Mouse (Mus musculus): ENCODE data around the gene BC049352. TPM values are rescaled to one million over a fixed set of nuclear protein-coding genes. Genes with fewer than 3 reads are reported as not detected.

The BC049352 gene
- total RNA-seq, 1 experiment = not detected

- Histone ChIP-seq H3K4me1 (ENCODE audit: control insufficient read depth in 2 of 2, insufficient read depth in 2 of 2, low read length in 2 of 2, poor library complexity in 1 of 2) (no peaks in the 10 kb centered on the region), H3K9ac (ENCODE audit: insufficient read depth, low read depth, low read length, poor library complexity, severe bottlenecking) (no peak overlapping the region), H3K27ac (ENCODE audit: insufficient read depth, low read depth, low read length, poor library complexity, severe bottlenecking) (no peak overlapping the region), H3K36me3 (ENCODE audit: control insufficient read depth, insufficient read depth, low read length, poor library complexity, severe bottlenecking) (no peaks in the 10 kb centered on the region), H3K4me3 (ENCODE audit: insufficient read depth in 1 of 2, low read depth in 1 of 2, low read length in 2 of 2, poor library complexity in 1 of 2, severe bottlenecking in 1 of 2) (no peak overlapping the region), H3K9me3 (ENCODE audit: control insufficient read depth, insufficient read depth, low read depth, low read length) (no peaks in the 10 kb centered on the region)
- in situ Hi-C loops (cut with MboI; ENCODE audit: low sequenced_read_pairs in 2 of 2, unreplicated experiment in 2 of 2) = no loop called here
- no peak for TF ChIP-seq HCFC1 (IDR thresholded peaks at IDR 0.05; ENCODE audit: borderline replicate concordance, insufficient read depth, low read length)
- no peak for TF ChIP-seq MAFK (IDR thresholded peaks at IDR 0.05; ENCODE audit: insufficient read depth, low read depth, low read length)
- TF ChIP-seq ZNF384 (IDR thresholded peaks at IDR 0.05; ENCODE audit: low read depth, low read length) = no peak
- no peak for TF ChIP-seq CHD2 (IDR thresholded peaks at IDR 0.05; ENCODE audit: low read depth, low read length)
- no peak for TF ChIP-seq ZC3H11A (IDR thresholded peaks at IDR 0.05; ENCODE audit: borderline replicate concordance, low read depth, low read length)
- DNase-seq (ENCODE audit: low read depth, low spot score) = no peak
Measured at GRCm38 (mm10) chr9:45274218-45274617, 92.4 kb downstream of the BC049352 start.

- Histone ChIP-seq H3K9me3 (ENCODE audit: control insufficient read depth, insufficient read depth, low read depth, low read length) (no peaks in the 10 kb centered on the region), H3K4me3 (ENCODE audit: insufficient read depth in 1 of 2, low read depth in 1 of 2, low read length in 2 of 2, poor library complexity in 1 of 2, severe bottlenecking in 1 of 2) (no peak overlapping the region), H3K4me1 (ENCODE audit: control insufficient read depth in 2 of 2, insufficient read depth in 2 of 2, low read length in 2 of 2, poor library complexity in 1 of 2) (no peaks in the 10 kb centered on the region), H3K27ac (ENCODE audit: insufficient read depth, low read depth, low read length, poor library complexity, severe bottlenecking) (no peak overlapping the region), H3K9ac (ENCODE audit: insufficient read depth, low read depth, low read length, poor library complexity, severe bottlenecking) (no peak overlapping the region), H3K36me3 (ENCODE audit: control insufficient read depth, insufficient read depth, low read length, poor library complexity, severe bottlenecking) (no peaks in the 10 kb centered on the region)
- DNase-seq (ENCODE audit: low read depth, low spot score) = no peak
- TF ChIP-seq CHD2 (IDR thresholded peaks at IDR 0.05; ENCODE audit: low read depth, low read length) (no peak), ZC3H11A (IDR thresholded peaks at IDR 0.05; ENCODE audit: borderline replicate concordance, low read depth, low read length) (no peak), HCFC1 (IDR thresholded peaks at IDR 0.05; ENCODE audit: borderline replicate concordance, insufficient read depth, low read length) (no peak), MAFK (IDR thresholded peaks at IDR 0.05; ENCODE audit: insufficient read depth, low read depth, low read length) (no peak), ZNF384 (IDR thresholded peaks at IDR 0.05; ENCODE audit: low read depth, low read length) (no peak)
- in situ Hi-C loops (cut with MboI; ENCODE audit: low sequenced_read_pairs in 2 of 2, unreplicated experiment in 2 of 2) = no loop called here
Measured at GRCm38 (mm10) chr9:45274635-45275034, 92.8 kb downstream of the BC049352 start.

DNA sequence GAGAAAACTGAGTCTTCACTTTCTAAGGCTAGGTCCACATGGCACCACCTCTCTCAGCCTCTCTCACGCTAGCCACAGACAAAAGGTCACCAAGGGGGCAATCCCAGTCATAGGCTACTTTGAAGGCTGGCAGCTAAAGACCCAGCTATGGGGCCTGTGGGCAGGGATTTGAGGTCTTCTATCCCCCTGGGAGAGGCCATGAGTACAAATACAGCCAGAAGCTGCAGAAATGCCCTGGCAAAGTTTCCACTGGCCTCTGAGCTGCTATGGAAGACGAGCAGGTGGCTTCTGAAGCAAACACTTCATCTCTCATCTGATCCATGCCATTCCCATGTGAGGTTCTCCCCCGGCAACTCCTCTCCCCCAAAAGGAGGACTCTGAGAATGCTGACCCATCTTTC lies 98.3 kb downstream of the BC049352 start:
- no peak for DNase-seq (ENCODE audit: low read depth, low spot score)
- TF ChIP-seq ZC3H11A (IDR thresholded peaks at IDR 0.05; ENCODE audit: borderline replicate concordance, low read depth, low read length) = no peak
- no peak for TF ChIP-seq MAFK (IDR thresholded peaks at IDR 0.05; ENCODE audit: insufficient read depth, low read depth, low read length)
- no peak for TF ChIP-seq HCFC1 (IDR thresholded peaks at IDR 0.05; ENCODE audit: borderline replicate concordance, insufficient read depth, low read length)
- no peak for TF ChIP-seq CHD2 (IDR thresholded peaks at IDR 0.05; ENCODE audit: low read depth, low read length)
- no peak for TF ChIP-seq ZNF384 (IDR thresholded peaks at IDR 0.05; ENCODE audit: low read depth, low read length)
- H3K4me1 ChIP-seq (ENCODE audit: control insufficient read depth in 2 of 2, insufficient read depth in 2 of 2, low read length in 2 of 2, poor library complexity in 1 of 2) = no peaks in the 10 kb centered on the region
- in situ Hi-C loops (cut with MboI; ENCODE audit: low sequenced_read_pairs in 2 of 2, unreplicated experiment in 2 of 2) = no loop called here
- no peak overlapping the region for H3K9ac ChIP-seq (ENCODE audit: insufficient read depth, low read depth, low read length, poor library complexity, severe bottlenecking)
- H3K36me3 ChIP-seq (ENCODE audit: control insufficient read depth, insufficient read depth, low read length, poor library complexity, severe bottlenecking) = no peaks in the 10 kb centered on the region
- no peak overlapping the region for H3K27ac ChIP-seq (ENCODE audit: insufficient read depth, low read depth, low read length, poor library complexity, severe bottlenecking)
- no peaks in the 10 kb centered on the region for H3K9me3 ChIP-seq (ENCODE audit: control insufficient read depth, insufficient read depth, low read depth, low read length)
- H3K4me3 ChIP-seq (ENCODE audit: insufficient read depth in 1 of 2, low read depth in 1 of 2, low read length in 2 of 2, poor library complexity in 1 of 2, severe bottlenecking in 1 of 2) = no peak overlapping the region

DNA sequence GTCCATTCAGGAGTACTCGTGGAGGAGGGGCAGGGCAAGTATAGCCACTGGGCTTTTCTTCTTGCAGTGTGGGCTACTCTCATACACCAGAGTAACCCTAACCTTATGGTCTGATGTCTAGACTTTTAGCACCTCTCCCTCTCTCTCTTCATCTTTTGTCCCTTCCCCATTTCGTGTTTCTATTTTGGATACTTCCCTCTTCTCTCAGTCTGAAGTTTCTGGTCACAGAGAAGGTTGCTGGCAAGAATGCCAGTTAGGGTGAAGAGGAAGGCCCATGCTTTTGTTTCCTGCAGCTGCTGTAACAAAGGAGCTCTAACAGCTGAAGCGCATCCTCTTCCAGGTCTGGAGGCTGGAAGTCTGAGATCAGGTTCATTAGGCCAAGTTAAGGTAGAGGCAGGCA lies 99.1 kb downstream of the BC049352 start:
- H3K9me3 ChIP-seq (ENCODE audit: control insufficient read depth, insufficient read depth, low read depth, low read length) = no peaks in the 10 kb centered on the region
- H3K4me1 ChIP-seq (ENCODE audit: control insufficient read depth in 2 of 2, insufficient read depth in 2 of 2, low read length in 2 of 2, poor library complexity in 1 of 2) = no peaks in the 10 kb centered on the region
- no peaks in the 10 kb centered on the region for H3K36me3 ChIP-seq (ENCODE audit: control insufficient read depth, insufficient read depth, low read length, poor library complexity, severe bottlenecking)
- H3K9ac ChIP-seq (ENCODE audit: insufficient read depth, low read depth, low read length, poor library complexity, severe bottlenecking) = no peak overlapping the region
- DNase-seq (ENCODE audit: low read depth, low spot score) = no peak
- H3K27ac ChIP-seq (ENCODE audit: insufficient read depth, low read depth, low read length, poor library complexity, severe bottlenecking) = no peak overlapping the region
- TF ChIP-seq HCFC1 (IDR thresholded peaks at IDR 0.05; ENCODE audit: borderline replicate concordance, insufficient read depth, low read length) (no peak), ZC3H11A (IDR thresholded peaks at IDR 0.05; ENCODE audit: borderline replicate concordance, low read depth, low read length) (no peak), CHD2 (IDR thresholded peaks at IDR 0.05; ENCODE audit: low read depth, low read length) (no peak), MAFK (IDR thresholded peaks at IDR 0.05; ENCODE audit: insufficient read depth, low read depth, low read length) (no peak), ZNF384 (IDR thresholded peaks at IDR 0.05; ENCODE audit: low read depth, low read length) (no peak)
- in situ Hi-C loops (cut with MboI; ENCODE audit: low sequenced_read_pairs in 2 of 2, unreplicated experiment in 2 of 2) = no loop called here
- H3K4me3 ChIP-seq (ENCODE audit: insufficient read depth in 1 of 2, low read depth in 1 of 2, low read length in 2 of 2, poor library complexity in 1 of 2, severe bottlenecking in 1 of 2) = no peak overlapping the region

DNA sequence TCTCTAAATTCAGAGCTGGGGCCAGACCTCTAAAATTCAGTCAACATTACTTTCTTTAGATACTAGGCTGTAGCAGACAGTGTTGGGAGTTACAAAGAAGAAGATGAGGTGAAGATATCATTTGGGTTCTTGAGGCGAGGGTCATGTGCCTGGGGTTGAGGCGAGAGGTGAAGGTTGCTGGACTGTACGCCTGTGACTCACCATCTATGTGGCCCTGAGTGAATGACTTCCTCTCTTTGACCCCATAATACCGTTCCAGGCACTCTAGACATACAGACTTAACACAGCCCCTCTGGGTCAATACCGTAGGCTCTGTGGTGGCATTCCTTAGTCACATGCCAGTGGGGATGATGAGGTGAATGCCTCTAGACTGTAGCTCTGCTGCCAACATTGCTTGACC lies 100.7 kb downstream of the BC049352 start:
- no peak for DNase-seq (ENCODE audit: low read depth, low spot score)
- in situ Hi-C loops (cut with MboI; ENCODE audit: low sequenced_read_pairs in 2 of 2, unreplicated experiment in 2 of 2) = no loop called here
- Histone ChIP-seq H3K27ac (ENCODE audit: insufficient read depth, low read depth, low read length, poor library complexity, severe bottlenecking) (no peak overlapping the region), H3K36me3 (ENCODE audit: control insufficient read depth, insufficient read depth, low read length, poor library complexity, severe bottlenecking) (no peaks in the 10 kb centered on the region), H3K9ac (ENCODE audit: insufficient read depth, low read depth, low read length, poor library complexity, severe bottlenecking) (no peak overlapping the region), H3K9me3 (ENCODE audit: control insufficient read depth, insufficient read depth, low read depth, low read length) (no peaks in the 10 kb centered on the region), H3K4me1 (ENCODE audit: control insufficient read depth in 2 of 2, insufficient read depth in 2 of 2, low read length in 2 of 2, poor library complexity in 1 of 2) (no peaks in the 10 kb centered on the region), H3K4me3 (ENCODE audit: insufficient read depth in 1 of 2, low read depth in 1 of 2, low read length in 2 of 2, poor library complexity in 1 of 2, severe bottlenecking in 1 of 2) (no peak overlapping the region)
- no peak for TF ChIP-seq ZNF384 (IDR thresholded peaks at IDR 0.05; ENCODE audit: low read depth, low read length)
- no peak for TF ChIP-seq MAFK (IDR thresholded peaks at IDR 0.05; ENCODE audit: insufficient read depth, low read depth, low read length)
- TF ChIP-seq HCFC1 (IDR thresholded peaks at IDR 0.05; ENCODE audit: borderline replicate concordance, insufficient read depth, low read length) = no peak
- TF ChIP-seq ZC3H11A (IDR thresholded peaks at IDR 0.05; ENCODE audit: borderline replicate concordance, low read depth, low read length) = no peak
- TF ChIP-seq CHD2 (IDR thresholded peaks at IDR 0.05; ENCODE audit: low read depth, low read length) = no peak

Measured in ES-E14 (cell line).